Mouse (Mus musculus): ENCODE measurements around the gene Erc2.

DNA sequence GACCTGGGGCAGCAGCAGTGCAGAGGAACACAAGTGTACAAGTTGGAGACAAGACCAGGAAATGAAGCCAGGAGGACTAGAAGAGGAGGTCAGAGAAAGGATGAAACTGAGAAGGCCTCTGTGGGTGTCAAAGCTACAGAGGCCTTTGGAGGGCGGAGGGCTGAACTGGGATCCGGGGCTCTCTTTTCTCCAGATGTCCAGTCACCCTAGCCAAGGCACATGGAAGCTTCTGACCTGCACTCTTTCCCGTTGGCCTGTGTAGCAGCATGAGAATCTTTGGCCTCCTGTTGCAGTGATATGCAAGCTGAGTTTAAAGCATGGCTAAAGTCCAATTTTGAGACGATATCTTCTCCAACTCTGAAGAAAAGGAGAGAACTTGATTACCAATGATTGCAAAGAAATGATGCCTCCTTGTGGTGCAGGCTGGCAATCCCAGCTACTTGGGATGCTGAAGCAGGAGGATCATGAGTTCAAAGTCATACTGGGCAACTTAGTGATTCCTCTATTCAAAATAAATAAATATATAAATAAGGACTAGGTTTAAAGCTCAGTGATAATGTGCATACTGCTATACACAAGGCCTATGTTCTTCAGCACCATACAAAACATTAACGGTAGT is 699.8 kb downstream of the Erc2 start:
- TF ChIP-seq POLR2A (IDR thresholded peaks at IDR 0.05; ENCODE audit: insufficient read length, low read depth) (no peak), USF1 (IDR thresholded peaks at IDR 0.05; ENCODE audit: low read depth) (no peak), MAX (IDR thresholded peaks at IDR 0.05; ENCODE audit: low read depth) (no peak), POLR2AphosphoS2 (IDR thresholded peaks at IDR 0.05; ENCODE audit: insufficient read length, low read depth) (no peak), CEBPB (IDR thresholded peaks at IDR 0.05; ENCODE audit: insufficient read depth, poor library complexity, severe bottlenecking) (no peak), MYOD1 (IDR thresholded peaks at IDR 0.05; ENCODE audit: control insufficient read depth in 1 of 3, insufficient read length in 2 of 3, low read depth in 2 of 3) (no peak), E2F4 (IDR thresholded peaks at IDR 0.05; ENCODE audit: insufficient read depth) (no peak), MYOG (IDR thresholded peaks at IDR 0.05; ENCODE audit: control insufficient read depth in 1 of 3, insufficient read depth in 1 of 3, insufficient read length in 2 of 3, low read depth in 2 of 3) (no peak), REST (IDR thresholded peaks at IDR 0.05; ENCODE audit: insufficient read depth, insufficient read length) (no peak), SRF (IDR thresholded peaks at IDR 0.05; ENCODE audit: control insufficient read depth, insufficient read length, low read depth) (no peak), TCF12 (IDR thresholded peaks at IDR 0.05; ENCODE audit: insufficient read depth, poor library complexity, severe bottlenecking) (no peak), TCF3 (IDR thresholded peaks at IDR 0.05; ENCODE audit: insufficient read length, low read depth) (no peak)
